Mouse (Mus musculus) cerebellum, adult 2 months (tissue): Measurements from ENCODE around the gene App.

Experiments
- CTCF ChIP-seq: fragments of 200-500 bp; IDR thresholded peaks from 2 replicates; pipeline ENCODE4 v1.5.1; 2011; ENCODE audit warnings: low read depth, mild to moderate bottlenecking, control low read depth, low read length, moderate library complexity, borderline replicate concordance; ENCODE audit not compliant: insufficient read depth
- POLR2A ChIP-seq: fragments of 200-500 bp; IDR thresholded peaks from 2 replicates; pipeline ENCODE4 v1.6.1; 2011; ENCODE audit warnings: low read length, control low read depth, borderline replicate concordance; ENCODE audit not compliant: insufficient read depth

DNA sequence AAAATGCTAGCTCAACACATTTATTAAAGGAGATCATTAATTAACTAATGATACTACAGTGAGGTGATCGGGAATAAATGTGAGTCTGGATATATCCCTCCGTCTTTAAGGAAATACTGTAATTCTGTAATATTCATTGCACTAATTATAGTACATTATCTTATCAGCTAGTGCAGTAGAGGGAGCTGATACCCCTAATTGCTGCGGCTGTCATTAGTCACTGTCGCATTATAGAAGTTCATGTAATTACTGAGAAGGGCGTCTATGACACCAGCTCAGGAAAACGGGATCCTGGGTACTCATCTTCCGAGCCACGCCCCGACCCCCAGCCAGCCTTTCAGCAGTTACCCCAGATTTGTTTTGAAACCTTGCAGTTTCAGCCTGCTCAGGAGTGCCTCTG is 209.6 kb downstream of the App start:
- TF ChIP-seq POLR2A (no peak), CTCF (no peak)
